Mouse (Mus musculus): ENCODE measurements around the gene Hlcs. TPM values are rescaled to one million over a fixed set of nuclear protein-coding genes. Genes with fewer than 3 reads are reported as not detected.
A peak's percentile ranks its signal among the peaks of the same experiment; 100 is the strongest.
"Not testable (repeated sequence)": the region's sequence is repeated elsewhere in the genome, so short reads cannot be mapped to it uniquely, and the experiment has no call there.

Hlcs gene
- total RNA-seq (2015) (8.2 and 9.8 TPM in 2 replicates), total RNA-seq (2017) (4.3 and 6.0 TPM in 2 replicates)

- peak; percentile 71 for ATAC-seq (replicated peaks; ENCODE audit: poor library complexity)
These were observed at the start of gene Hlcs for GRCm38 (mm10) chr16:94313229-94314030. Gene Hlcs (minus strand): TSS chr16:94313571.

DNA sequence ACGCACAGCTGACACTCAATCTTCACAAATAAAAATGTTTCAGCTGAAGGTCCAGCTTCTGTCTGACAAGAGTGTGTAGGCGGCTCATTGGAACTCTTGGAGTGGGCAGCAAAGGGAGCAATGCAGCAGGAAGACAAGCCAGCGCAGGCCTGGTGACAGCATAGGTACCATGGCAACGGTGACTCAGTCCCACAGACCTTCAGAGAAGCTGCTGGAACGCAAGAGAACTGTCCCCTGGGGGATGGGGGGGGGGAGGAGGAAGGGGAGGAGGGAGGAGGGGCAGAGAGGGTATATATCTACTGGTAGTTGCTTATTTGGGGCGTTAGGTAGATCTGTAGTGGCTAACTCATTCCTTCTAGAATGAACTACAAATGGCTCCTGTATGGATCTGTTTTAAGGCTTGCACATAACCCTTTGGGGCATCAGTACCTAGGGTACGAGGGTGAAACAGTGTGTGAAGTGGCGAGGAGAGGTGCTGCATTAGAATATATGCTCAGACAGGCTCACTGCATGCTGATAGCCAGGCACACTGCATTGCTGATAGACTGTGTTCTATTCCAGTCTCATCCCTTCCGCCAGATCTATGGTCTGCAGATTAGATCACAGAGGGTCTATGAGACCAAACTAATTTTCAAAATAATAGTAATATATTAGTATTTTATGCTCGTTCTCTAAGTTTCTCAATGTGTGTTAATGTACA lies 49.0 kb upstream of the Hlcs start:
- no peak for ATAC-seq (replicated peaks; ENCODE audit: poor library complexity)

GRCm38 (mm10) chr16:94360578-94361350 lies 47.4 kb upstream of the Hlcs start:
- no peak for ATAC-seq (replicated peaks; ENCODE audit: poor library complexity)

DNA sequence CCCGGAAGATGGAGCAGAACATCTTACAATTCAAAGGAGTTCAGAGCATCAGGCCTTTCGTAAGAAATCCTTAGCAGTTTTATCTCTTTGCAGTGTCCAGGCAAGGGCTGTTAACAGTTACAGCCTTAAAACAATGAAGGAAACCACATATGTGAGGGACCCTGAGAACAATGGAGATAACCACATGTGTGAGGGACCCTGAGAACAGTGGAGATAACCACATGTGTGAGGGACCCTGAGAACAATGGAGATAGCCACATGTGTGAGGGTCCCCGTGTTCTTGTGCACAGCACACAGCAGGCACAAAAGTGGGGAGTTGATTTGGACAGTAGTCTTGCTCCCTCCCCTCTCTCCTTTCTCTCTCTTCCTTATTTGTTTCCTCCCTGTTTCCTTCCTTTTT lies 44.7 kb upstream of the Hlcs start:
- peak; percentile 67 for ATAC-seq (replicated peaks; ENCODE audit: poor library complexity)

DNA sequence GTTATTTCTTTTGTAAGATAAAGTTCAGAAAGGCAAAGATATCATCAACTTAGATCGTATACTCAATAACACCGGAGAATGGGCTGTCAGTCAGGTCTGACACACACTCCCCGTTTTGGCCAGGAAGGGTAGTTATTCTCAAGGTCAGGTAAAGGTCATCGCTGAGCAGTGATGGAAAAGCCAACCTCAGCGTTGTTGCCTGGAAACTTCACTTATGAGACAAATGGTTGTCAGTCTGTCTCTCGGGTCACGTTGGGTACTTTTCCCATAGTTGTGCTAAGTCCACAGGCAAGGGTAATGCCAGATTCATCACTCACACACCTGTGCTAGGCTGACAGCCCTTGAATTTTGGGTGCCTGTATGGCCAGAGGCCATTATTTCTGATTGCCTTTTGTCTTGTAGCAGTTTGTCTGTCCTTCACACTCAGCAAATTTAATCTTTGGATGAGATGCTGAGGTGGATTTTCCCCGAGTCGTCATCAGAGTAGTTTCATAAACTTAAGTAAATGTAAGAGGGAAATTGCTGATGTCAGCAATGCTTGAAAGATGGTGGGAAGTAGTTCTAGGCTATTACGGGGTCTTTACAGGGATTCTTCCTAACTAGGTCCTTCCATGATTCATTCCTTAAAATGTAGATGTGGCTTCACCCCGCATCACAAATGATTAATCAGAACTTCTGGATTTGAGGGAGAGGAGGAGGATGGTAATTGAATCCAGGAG lies 43.6 kb upstream of the Hlcs start:
- no peak for ATAC-seq (replicated peaks; ENCODE audit: poor library complexity)

GRCm38 (mm10) chr16:94356046-94356445 lies 42.7 kb upstream of the Hlcs start:
- no peak for ATAC-seq (replicated peaks; ENCODE audit: poor library complexity)

- ATAC-seq (replicated peaks; ENCODE audit: poor library complexity) = peak; percentile 76
These were observed 41.1 kb upstream of the Hlcs start for GRCm38 (mm10) chr16:94354450-94354849.

DNA sequence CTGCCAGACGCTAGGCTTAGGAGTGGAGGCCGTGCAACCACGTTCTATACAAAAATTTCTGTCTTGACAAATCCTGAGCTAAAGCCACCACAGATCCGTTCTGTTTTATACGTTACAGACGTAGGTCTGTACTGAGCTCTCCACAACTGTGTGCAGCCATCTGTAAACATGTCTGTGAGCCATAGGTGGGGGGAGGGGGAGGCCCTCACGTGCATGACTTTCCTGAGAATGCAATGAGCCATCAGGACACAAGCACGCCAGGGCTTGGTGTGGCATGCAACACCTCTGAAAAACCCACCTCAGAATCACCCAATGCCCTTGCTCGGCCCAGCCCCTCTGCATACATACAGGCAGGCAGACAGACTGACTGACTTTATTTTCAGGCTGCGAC lies 36.9 kb upstream of the Hlcs start:
- ATAC-seq (replicated peaks; ENCODE audit: poor library complexity) = no peak

- ATAC-seq (replicated peaks; ENCODE audit: poor library complexity) = peak; percentile 39
These were observed 36.4 kb upstream of the Hlcs start for GRCm38 (mm10) chr16:94349588-94350286.

GRCm38 (mm10) chr16:94348779-94349178 lies 35.4 kb upstream of the Hlcs start:
- ATAC-seq (replicated peaks; ENCODE audit: poor library complexity) = no peak

DNA sequence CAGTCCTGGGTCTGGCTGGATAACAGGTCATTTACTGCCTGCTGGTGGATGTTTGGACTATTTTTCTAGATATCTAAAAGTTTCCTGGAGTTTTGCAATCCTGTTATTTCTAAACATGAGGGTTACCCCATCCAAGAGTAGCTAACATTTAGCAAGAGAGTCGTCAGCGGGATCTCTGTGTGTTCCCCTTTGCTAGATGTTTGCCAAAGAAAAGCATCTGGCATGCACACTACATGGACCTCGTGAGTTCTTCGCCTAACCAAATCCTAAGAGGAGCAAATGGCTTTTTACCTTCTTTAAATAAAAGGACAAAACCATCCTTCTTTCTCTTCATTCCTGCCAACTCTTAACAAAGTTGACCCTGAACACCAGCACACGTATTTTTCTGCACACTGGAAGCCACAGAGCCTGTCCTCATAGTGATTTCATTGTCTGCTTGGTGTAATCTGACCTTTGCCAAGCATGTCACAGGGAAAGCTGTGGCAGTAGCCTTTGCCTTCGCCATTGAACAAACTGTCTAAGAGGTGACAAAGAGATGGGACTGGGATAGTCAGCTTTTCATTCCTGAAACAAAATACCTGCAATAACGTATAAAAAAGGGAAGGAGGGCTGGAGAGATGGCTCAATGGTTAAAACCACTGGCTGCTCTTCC lies 33.8 kb upstream of the Hlcs start:
- ATAC-seq (replicated peaks; ENCODE audit: poor library complexity) = peak; percentile 64

DNA sequence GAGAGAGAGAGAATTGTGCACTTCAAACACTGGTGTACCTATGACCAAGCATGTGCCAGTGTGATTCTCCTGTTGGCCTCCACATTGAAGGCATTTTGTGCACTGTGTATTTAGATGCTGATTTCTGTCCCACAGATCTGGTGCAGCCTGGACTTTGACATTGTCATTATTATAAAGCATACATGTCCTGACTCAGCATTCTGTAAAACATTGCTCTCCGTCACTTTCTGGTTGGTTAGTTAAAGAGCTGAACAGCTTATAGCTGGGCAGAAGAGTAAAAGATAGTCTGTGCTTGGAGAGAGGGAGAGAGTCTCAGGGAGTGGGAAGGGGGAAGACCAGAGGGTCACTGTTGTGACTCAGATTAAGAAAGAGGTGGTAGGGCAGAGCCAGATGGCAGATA lies 32.4 kb upstream of the Hlcs start:
- no peak for ATAC-seq (replicated peaks; ENCODE audit: poor library complexity)

GRCm38 (mm10) chr16:94339164-94340160 lies 26.1 kb upstream of the Hlcs start:
- ATAC-seq (replicated peaks; ENCODE audit: poor library complexity) = not testable (repeated sequence)

DNA sequence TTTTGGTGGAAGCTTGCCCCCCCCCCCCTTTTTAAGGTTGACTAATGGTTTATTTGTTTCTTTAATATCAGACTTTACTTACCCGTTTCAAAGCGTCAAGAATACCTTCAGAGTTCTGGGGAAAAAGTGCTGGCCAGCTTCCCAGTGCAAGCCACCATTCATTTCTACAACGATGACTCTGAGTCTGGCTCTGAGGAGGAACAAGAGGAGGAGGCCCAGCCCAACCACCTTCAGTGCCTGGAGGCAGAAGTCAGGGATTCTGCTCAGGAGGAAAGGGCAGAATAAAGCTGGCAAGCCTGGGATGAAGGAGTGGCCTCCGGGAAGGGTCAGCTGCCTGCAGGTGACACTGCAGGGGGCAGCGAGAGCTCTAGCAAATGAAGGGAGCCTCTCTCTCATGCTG lies 22.3 kb upstream of the Hlcs start:
- no peak for ATAC-seq (replicated peaks; ENCODE audit: poor library complexity)

GRCm38 (mm10) chr16:94331886-94332252 lies 18.5 kb upstream of the Hlcs start:
- ATAC-seq (replicated peaks; ENCODE audit: poor library complexity) = peak; percentile 83

DNA sequence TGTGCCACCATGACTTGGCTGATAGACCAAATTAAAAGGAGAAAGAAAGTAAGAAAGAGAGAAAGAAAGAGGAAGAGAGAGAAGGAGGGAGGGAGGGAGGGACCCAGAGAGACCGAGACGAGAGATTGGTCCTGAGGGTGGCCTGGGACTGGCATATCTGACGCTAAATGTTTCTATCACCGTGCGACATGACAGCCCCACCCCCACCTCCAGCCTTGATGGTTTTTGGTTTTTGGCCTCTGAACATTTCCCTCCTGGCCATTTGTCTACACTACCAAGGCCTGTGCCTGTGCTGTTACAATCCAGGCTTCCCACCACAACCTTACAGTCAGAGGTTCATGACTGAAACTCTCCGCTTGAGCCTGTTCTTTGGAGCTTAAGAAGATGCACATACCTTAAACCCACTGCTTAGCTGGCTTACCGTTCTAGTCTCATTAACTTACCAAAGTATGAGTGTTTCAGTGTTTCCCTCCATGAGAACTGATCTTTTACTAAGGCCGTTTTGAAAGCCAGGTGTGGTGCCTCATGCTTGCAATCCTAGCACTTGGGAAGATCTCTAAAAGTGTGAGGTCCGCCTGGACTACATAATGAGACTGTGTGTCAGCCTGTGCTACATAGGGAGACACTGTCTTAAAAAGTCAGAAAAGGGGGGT lies 18.0 kb upstream of the Hlcs start:
- 0 out of 2 replicates have a peak, but pooled peaks have one; percentile 2 for ATAC-seq (replicated peaks; ENCODE audit: poor library complexity)

DNA sequence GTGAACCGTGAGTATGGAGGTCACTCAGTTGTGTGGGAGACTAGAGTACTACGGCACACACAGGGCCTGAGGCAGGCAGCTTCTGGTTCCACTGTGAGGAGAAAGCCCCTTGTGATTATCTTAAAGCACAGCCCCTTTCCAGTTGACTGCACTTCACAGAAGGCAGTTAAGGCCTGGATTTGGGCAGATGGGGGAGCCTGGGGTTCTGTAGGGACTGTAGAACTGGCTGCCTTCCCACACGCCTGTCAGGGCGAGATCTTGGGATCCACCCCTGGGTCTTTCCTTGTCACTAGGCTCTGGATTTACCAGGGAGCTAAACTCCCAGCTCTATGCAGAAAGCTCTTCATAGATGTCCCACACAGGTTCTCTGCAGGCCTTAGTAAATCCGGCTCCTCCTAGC lies 17.1 kb upstream of the Hlcs start:
- ATAC-seq (replicated peaks; ENCODE audit: poor library complexity) = no peak

Measured in megakaryocyte progenitor cell, adult 5-6 weeks (primary cell).